Mouse (Mus musculus): ENCODE results near the gene Srp72.

DNA sequence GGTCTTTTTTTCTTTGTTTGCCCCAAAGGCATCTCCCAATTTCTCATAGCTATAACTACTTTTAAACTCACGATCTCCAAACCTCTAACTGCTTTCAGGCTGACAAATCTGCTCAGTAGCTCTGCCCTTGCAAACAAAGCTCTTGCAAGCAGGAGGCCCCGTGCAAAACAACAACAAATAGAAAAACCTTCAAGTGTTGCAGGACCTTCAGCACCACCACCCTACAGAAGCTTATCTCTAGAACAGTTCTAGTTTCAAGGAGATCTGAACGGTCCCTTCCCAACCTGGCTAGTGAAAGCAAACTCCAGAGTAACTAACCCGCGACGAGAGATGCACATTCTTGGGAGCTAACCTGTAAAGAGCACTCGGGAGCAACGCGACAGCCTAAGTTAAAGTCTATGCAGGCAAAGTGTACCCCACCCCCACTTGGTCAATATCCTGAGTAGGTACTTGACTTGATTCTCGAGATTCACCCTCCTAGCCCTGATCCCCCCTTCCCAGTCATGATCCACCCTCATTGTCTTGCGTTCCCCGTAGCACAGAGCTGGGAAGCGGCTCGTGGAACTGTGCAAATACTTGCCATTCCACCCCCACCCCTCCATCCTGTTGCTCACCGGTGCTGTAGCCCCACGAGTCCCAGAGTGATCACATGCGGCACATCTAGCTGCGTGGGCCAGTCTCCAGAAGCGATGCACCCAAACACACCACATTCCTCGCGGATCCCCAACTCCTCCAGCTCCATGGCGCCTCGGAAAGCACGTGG, 24.0 kb upstream of the Srp72 start:
- TF ChIP-seq CTCF (IDR thresholded peaks at IDR 0.05; ENCODE audit: low read depth) (no peak), EP300 (optimal IDR thresholded peaks at IDR 0.05) (no peak)
